Mouse (Mus musculus) C2C12 (cell line): ENCODE measurements around the gene Ttc19.

Experiments
- CEBPB ChIP-seq: IDR thresholded peaks from one replicate; pipeline ENCODE4 v1.6.1; 2011; ENCODE audit warnings: low read depth, mild to moderate bottlenecking, control low read depth, moderate library complexity
- CTCF ChIP-seq: IDR thresholded peaks from one replicate; pipeline ENCODE4 v1.5.1; 2011; ENCODE audit not compliant: control insufficient read depth, insufficient read depth, insufficient read length
- MAX ChIP-seq: IDR thresholded peaks from one replicate; pipeline ENCODE4 v1.6.1; 2011; ENCODE audit warnings: mild to moderate bottlenecking, control low read depth
- MYOG ChIP-seq: IDR thresholded peaks from one replicate; pipeline ENCODE4 v1.6.1; 2011; ENCODE audit not compliant: control insufficient read depth, insufficient read length; ENCODE audit errors: extremely low read depth
- USF1 ChIP-seq: IDR thresholded peaks from one replicate; pipeline ENCODE4 v1.6.1; 2011; ENCODE audit warnings: low read depth, mild to moderate bottlenecking, control low read depth, moderate library complexity

- TF ChIP-seq CTCF (no peak), USF1 (no peak), CEBPB (no peak), MYOG (no peak), MAX (no peak)
These were observed 40.5 kb upstream of the Ttc19 start for GRCm38 (mm10) chr11:62240631-62241261.
